Mouse (Mus musculus): ENCODE measurements at regions not wholly inside any gene's neighbourhood (a gene's known extent, or its start where the extent isn't known, plus 50 kb on each side); places are given as distances from the start of the nearest gene placed in this dataset.

DNA sequence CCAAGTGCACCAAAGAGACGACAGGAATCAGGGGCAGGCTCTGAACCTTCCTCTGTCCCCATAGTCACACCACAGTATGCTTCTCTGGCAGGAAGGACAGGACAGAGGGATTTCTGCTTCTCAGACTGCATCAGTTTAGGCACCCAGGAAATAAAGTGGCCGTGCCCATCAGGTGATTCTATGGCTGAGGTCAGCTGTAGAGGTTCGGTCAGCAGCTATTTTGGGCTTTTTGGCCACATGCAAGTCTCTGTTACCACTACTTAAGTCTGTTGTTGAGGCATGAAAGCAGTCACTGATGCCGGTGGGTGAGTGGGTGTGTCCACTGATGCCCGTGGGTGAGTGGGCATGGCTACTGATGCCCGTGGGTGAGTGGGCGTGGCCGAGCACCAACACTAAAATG, 128.4 kb upstream of the Six2 start:
- TF ChIP-seq POLR2A (IDR thresholded peaks at IDR 0.05; ENCODE audit: extremely low read depth, insufficient read depth, low read length) (no peak), CTCF (IDR thresholded peaks at IDR 0.05; ENCODE audit: low read depth, low read length) (no peak)

Measured in liver, adult 2 months (tissue).